Mouse (Mus musculus): ENCODE data around the gene Invs. TPM values are rescaled to one million over a fixed set of nuclear protein-coding genes. Genes with fewer than 3 reads are reported as not detected.

The Invs gene
- total and polyA plus RNA-seq, 3 experiments: 1.4 to 2.9 (median 2.6) TPM

DNA sequence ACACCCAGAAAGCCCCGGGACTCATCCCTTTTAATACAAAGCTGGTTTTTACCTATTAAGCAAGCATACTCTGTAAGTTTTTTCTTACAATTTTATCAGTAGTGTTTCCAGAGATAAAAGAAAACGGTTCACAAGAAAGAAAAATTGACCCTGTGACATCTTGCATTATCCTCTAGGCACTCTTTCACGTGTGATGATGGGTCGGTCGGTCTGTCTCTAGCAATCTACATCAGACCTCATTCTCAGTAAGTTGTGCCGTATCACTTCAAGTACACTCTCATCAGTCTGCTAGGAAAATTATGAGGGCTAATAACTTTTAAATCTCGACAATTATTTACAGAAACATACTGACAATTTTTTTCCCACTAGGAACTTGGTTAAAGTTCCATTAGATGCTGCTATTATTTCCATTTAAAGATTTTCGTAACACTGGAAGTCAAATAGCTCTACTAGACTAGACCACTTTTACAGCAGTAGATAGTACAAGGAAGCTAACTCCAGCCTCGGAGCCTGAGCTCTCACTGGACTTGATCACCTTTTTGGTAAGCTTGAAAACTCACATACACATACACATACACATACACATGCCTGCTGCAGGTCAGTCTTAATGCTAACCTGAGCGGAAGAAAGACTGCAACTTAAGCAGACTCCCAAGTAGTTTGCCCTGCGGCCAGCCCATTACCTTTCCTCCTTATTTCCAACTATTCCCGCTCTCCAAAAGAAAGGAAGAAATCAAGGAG lies 192.7 kb downstream of the Invs start:
- intact Hi-C loops (cut with DNase I): loop anchor here (5.0 kb wide), 1 partner anchor 195 kb away; the partner anchor contains the start of genes Erp44 and Invs
- Histone ChIP-seq H3K36me3 (ENCODE audit: control insufficient read depth, insufficient read depth, low read length) (no peaks in the 10 kb centered on the region; the same call in 1 of the 2 replicates), H3K27ac (peak overlapping the region; percentile 75), H3K4me1 (ENCODE audit: control insufficient read depth, insufficient read depth, low read length) (peaks cover 2% of the 10 kb centered on the region; the same call in 1 of the 2 replicates), H3K79me2 (replicated peaks; ENCODE audit: control insufficient read depth, insufficient read depth, low read length) (no peaks in the 10 kb centered on the region; the same call in 1 of the 2 replicates), H3K9ac (ENCODE audit: low read depth, low read length) (peak overlapping the region; percentile 87), H3K27me3 (ENCODE audit: control insufficient read depth, insufficient read depth, low read length) (no peaks in the 10 kb centered on the region), H3K4me3 (peak overlapping the region; percentile 79)
- no peak for TF ChIP-seq EP300 (IDR thresholded peaks at IDR 0.05; ENCODE audit: insufficient read depth, low read depth, low read length)
- no peak for TF ChIP-seq POLR2A (IDR thresholded peaks at IDR 0.05; ENCODE audit: insufficient read depth, low read depth, low read length)
- no peak for TF ChIP-seq CTCF (IDR thresholded peaks at IDR 0.05)
- 11% methylated on average over 12 of the region's 12 CpGs for WGBS
- DNase-seq: no peak

DNA sequence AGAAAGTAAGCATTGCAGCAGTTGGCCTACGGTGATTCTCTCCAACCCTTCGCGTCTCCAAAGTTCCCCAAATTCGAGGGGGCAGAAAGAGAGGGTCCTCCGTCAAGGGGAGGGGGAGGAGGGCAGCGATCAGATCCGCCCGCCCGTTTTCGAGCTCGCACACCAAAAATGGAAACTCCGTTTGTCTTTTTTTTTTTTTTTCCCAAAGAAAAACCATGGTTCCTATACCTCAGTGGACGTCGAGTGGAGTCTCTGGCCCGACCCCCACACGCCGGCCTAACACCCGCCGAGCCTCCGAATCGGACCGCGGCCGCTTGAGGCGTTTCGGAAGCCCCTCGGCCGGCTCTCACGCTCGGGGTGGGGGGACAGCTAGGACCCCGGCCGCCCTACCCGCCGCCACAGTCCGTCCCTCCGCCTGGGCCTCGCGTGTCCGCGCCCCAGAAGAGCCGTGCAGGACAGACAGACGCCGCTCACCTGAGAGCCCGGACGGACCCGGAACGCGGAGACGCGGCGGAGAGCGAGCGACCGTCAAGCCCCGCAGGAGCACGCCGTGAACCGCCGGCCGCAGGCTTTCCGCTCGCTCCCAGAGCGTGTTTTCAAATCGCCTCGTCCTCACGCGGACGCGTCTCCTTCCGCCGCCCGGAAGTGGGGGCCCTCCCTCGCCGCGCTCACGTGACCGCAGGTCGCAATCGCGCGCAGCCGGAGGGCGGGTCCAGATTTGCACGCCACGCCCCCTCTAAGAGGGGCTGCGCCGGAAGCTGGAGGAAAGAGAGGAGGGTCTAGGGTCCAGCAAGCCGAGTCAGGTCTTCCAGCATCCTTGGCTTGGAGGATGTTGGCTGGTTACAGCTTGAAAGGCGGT lies 193.5 kb downstream of the Invs start, which contains the start of gene Tex10:
TSS of gene Tex10 (minus strand) at position 668 of the 859 bp plus-strand sequence.
- Histone ChIP-seq H3K36me3 (ENCODE audit: control insufficient read depth, insufficient read depth, low read length) (no peaks in the 10 kb centered on the region; the same call in 1 of the 2 replicates), H3K9ac (ENCODE audit: low read depth, low read length) (peak within 1 kb of the TSS; percentile 87), H3K4me3 (peak within 1 kb of the TSS; percentile 79), H3K27me3 (ENCODE audit: control insufficient read depth, insufficient read depth, low read length) (no peaks in the 10 kb centered on the region), H3K4me1 (ENCODE audit: control insufficient read depth, insufficient read depth, low read length) (peaks cover 2% of the 10 kb centered on the region; the same call in 1 of the 2 replicates), H3K79me2 (replicated peaks; ENCODE audit: control insufficient read depth, insufficient read depth, low read length) (no peaks in the 10 kb centered on the region; the same call in 1 of the 2 replicates), H3K27ac (peak within 1 kb of the TSS; percentile 75)
- DNase-seq: peak; percentile 93 to 94
- TF ChIP-seq CTCF (IDR thresholded peaks at IDR 0.05) (no peak), EP300 (IDR thresholded peaks at IDR 0.05; ENCODE audit: insufficient read depth, low read depth, low read length) (peak; percentile 82; the same call in 1 of the 2 replicates), POLR2A (IDR thresholded peaks at IDR 0.05; ENCODE audit: insufficient read depth, low read depth, low read length) (peak; percentile 64)
- WGBS: 2% methylated on average over 89 of the region's 89 CpGs
- intact Hi-C loops (cut with DNase I): loop anchor here (5.0 kb wide), 1 partner anchor 196 kb away; the partner anchor contains the start of genes Erp44 and Invs

DNA sequence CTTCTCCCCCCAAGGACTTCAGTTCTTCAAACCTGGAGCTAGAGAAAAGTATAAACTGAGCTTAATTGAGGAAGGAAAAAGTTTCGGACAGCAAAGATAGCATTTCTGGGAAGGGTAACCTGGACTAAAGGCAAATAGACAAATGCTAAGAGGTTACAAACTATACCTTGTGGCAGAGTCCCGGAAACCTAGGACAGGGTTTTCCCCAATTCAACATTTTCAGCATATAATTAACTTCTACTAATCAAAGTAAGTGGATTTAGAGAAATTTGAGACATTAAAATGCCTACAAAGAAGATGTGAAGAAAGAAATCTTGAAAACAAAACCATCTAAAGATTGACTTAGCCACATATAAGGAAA lies 194.1 kb downstream of the Invs start:
- Histone ChIP-seq H3K4me1 (ENCODE audit: control insufficient read depth, insufficient read depth, low read length) (peaks cover 2% of the 10 kb centered on the region; the same call in 1 of the 2 replicates), H3K79me2 (replicated peaks; ENCODE audit: control insufficient read depth, insufficient read depth, low read length) (no peaks in the 10 kb centered on the region; the same call in 1 of the 2 replicates), H3K27ac (peak overlapping the region; percentile 75), H3K4me3 (peak overlapping the region; percentile 79), H3K27me3 (ENCODE audit: control insufficient read depth, insufficient read depth, low read length) (no peaks in the 10 kb centered on the region), H3K9ac (ENCODE audit: low read depth, low read length) (peak overlapping the region; percentile 61; the same call in 1 of the 2 replicates), H3K36me3 (ENCODE audit: control insufficient read depth, insufficient read depth, low read length) (no peaks in the 10 kb centered on the region; the same call in 1 of the 2 replicates)
- intact Hi-C loops (cut with DNase I): loop anchor here (2.0 to 5.0 kb wide), 2 partner anchors 65 to 196 kb away; partner anchors contain the start of genes Erp44, Invs and Msantd3
- DNase-seq: no peak
- WGBS: 58% methylated on average over 2 of the region's 2 CpGs
- TF ChIP-seq POLR2A (IDR thresholded peaks at IDR 0.05; ENCODE audit: insufficient read depth, low read depth, low read length): no peak
- no peak for TF ChIP-seq CTCF (IDR thresholded peaks at IDR 0.05)
- TF ChIP-seq EP300 (IDR thresholded peaks at IDR 0.05; ENCODE audit: insufficient read depth, low read depth, low read length): no peak

DNA sequence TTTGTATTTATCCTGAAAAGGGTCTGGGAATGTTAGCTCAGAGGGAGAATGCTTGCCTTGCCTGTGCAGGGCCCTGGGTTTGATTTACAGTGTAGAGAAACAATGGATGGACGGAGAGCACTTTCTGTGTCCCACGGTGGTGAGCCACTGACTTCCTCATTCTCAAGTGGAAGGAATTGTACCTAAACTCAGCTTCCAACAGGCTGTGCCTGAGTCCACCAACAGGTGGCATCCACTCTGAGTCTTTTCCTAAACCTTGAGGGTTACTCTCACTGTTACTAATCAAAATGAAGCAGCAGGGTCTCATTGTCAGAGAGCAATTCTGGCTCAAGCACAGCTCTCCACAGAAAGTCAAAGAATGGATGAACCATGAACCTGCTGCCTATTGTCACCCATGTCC lies 201.7 kb downstream of the Invs start:
- Histone ChIP-seq H3K9ac (ENCODE audit: low read depth, low read length) (no peak overlapping the region), H3K4me3 (no peak overlapping the region), H3K36me3 (ENCODE audit: control insufficient read depth, insufficient read depth, low read length) (no peaks in the 10 kb centered on the region), H3K79me2 (replicated peaks; ENCODE audit: control insufficient read depth, insufficient read depth, low read length) (no peaks in the 10 kb centered on the region), H3K27me3 (ENCODE audit: control insufficient read depth, insufficient read depth, low read length) (no peaks in the 10 kb centered on the region), H3K4me1 (ENCODE audit: control insufficient read depth, insufficient read depth, low read length) (no peaks in the 10 kb centered on the region), H3K27ac (no peak overlapping the region)
- no peak for TF ChIP-seq EP300 (IDR thresholded peaks at IDR 0.05; ENCODE audit: insufficient read depth, low read depth, low read length)
- peak; percentile 70 for TF ChIP-seq CTCF (IDR thresholded peaks at IDR 0.05)
- intact Hi-C loops (cut with DNase I): loop anchor here (2.0 to 5.0 kb wide), 2 partner anchors 76 to 200 kb away; no protein-coding TSS in a partner anchor
- DNase-seq: peak in 1 of 2 experiments; percentile 9
- WGBS: 21% methylated on average over 2 of the region's 2 CpGs

Other genes with a start within 250 kb of the Invs start
- gene Nr4a3, start 234.6 kb upstream of the Invs start, total RNA-seq (2021): 1 to 10 TPM; 5.3 to 6.7 TPM
- 0.73 and 1.7 TPM in 2 replicates for gene Nr4a3, start 234.6 kb upstream of the Invs start, polyA plus RNA-seq (2012; rRNA removed)
- 10 to 100 TPM; 25.1 TPM for gene Stx17, start 154.8 kb upstream of the Invs start, total RNA-seq (2021)
- gene Stx17, start 154.8 kb upstream of the Invs start, polyA plus RNA-seq (2012; rRNA removed): 6.7 and 12.6 TPM in 2 replicates
- 10 to 100 TPM; 30.1 to 30.8 TPM for gene Erp44, start 202 bp upstream of the Invs start, total RNA-seq (2021)
- 10.7 and 15.8 TPM in 2 replicates for gene Erp44, start 202 bp upstream of the Invs start, polyA plus RNA-seq (2012; rRNA removed)
- gene Tex10, start 193.7 kb downstream of the Invs start, total RNA-seq (2021): 1 to 10 TPM; 7.9 to 9.0 TPM
- 8.0 and 12.0 TPM in 2 replicates for gene Tex10, start 193.7 kb downstream of the Invs start, polyA plus RNA-seq (2012; rRNA removed)